In the genomic region with DNA sequence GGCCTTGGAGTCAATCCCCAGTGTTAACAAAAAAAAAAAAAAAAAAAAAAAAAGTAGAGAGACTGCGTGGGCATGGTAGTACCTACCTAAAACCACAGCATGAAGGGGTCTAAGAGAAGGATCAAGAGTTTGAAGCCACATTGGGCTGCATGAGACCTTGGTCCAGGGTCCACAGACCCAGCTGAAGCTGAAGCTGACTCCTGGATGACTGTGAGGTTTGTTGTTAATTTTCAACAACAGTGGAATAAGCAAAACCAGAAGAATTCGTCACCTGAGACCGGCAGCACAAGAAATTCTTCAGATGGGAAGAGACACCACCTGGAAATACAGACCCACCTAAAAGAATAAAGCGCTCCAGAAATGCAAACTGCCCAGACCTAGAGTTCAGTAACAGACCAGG, we compare ENCODE assay signal across 17 mouse cellular contexts. TPM values are rescaled to one million over a fixed set of nuclear protein-coding genes. Genes with fewer than 3 reads are reported as not detected.
DNase-seq lines count a peak whose midpoint lies in the region; TF ChIP-seq lines count a peak whose summit lies in the region.
"Had no signal": no experiment of that assay in that cellular context is flagged by ENCODE, and none has a peak within 500 bp of the region (broad histone marks: within the 10 kb centered on the region; RNA-seq: fewer than 3 reads in every experiment).

No protein-coding gene starts in this region.

- no peaks in the 10 kb centered on the region; the same call in 1 of the 2 replicates for H3K36me3 ChIP-seq in kidney, adult 2 months (ENCODE audit: control insufficient read depth, insufficient read depth, low read length)
- H3K36me3 ChIP-seq: G1E had no signal

- no peak for TF ChIP-seq POLR2A in kidney, adult 2 months (IDR thresholded peaks at IDR 0.05; ENCODE audit: low read depth, low read length)

- no peak overlapping the region for H3K27ac ChIP-seq in kidney, adult 2 months (ENCODE audit: insufficient read depth, low read depth, low read length)

- no peaks in the 10 kb centered on the region for H3K27me3 ChIP-seq in kidney, adult 2 months (replicated peaks; ENCODE audit: control insufficient read depth, insufficient read depth, low read length)
- H3K27me3 ChIP-seq: CH12.LX, Patski had no signal

- no peaks in the 10 kb centered on the region; the same call in 1 of the 2 replicates for H3K4me1 ChIP-seq in kidney, adult 2 months (ENCODE audit: control insufficient read depth, insufficient read depth, low read length)

- H3K4me3 ChIP-seq in kidney, adult 2 months (ENCODE audit: insufficient read depth, low read depth, low read length), result no peak overlapping the region

- TF ChIP-seq CTCF in kidney, adult 2 months (conservative IDR thresholded peaks at IDR 0.05; ENCODE audit: insufficient read depth, insufficient read length, low read depth, low read length), result no peak

- DNase-seq in kidney, adult 2 months, result peak; percentile 52
- no peak for DNase-seq in kidney, postnatal 14 days
- peak; percentile 52 for DNase-seq in kidney, adult 9 months
- no peak for DNase-seq in kidney, adult 11 months
- DNase-seq: adrenal gland, adult 2 months; adrenal gland, adult 8-10 months; adrenal gland, postnatal 10 days; adrenal gland, postnatal 14 days; adrenal gland, postnatal 25 days; adrenal gland, postnatal 36 days; B cell, adult 2 months; cerebellum, adult 11 months; cerebellum, adult 11-12 months; cerebellum, adult 18-20 months had no signal

- WGBS in kidney, adult 2 months, result 67% methylated on average over 4 of the region's 4 CpGs

RNA-seq across cellular contexts. Expression of gene Bhlhe41, which starts 39.1 kb away (rescaled TPM):
- polyA plus RNA-seq in kidney, adult 2 months (2012; rRNA removed), result 1.8 TPM in 2 replicates
- polyA plus RNA-seq: G1E had no signal

Comparison
In these comparisons a context has a peak if more than half of its experiments do, and no peak if none do; other contexts are left out.
1. DNase-seq: peak in kidney, adult 2 months (single experiment) and kidney, adult 9 months (single experiment); none in kidney, postnatal 14 days (single experiment) and kidney, adult 11 months (single experiment).